Mouse (Mus musculus) gastrocnemius, adult 8-10 months (tissue): ENCODE data around the gene Ap2s1. TPM values are rescaled to one million over a fixed set of nuclear protein-coding genes. Genes with fewer than 3 reads are reported as not detected.
"Not testable (repeated sequence)": the region's sequence is repeated elsewhere in the genome, so short reads cannot be mapped to it uniquely, and the experiment has no call there.

Experiments used
- DNase-seq, 2 experiments: peaks; one replicate each; pipeline ENCODE4 v3.0.0; 2022; ENCODE audit warnings: low spot score in 2 of 2
- total RNA-seq, 4 experiments: library from RNA; stranded (reverse); gene quantifications; 2 replicates each; pipeline ENCODE4 v1.2.4; 2022

Ap2s1 gene
- 10 to 100 TPM; 37.0 to 54.4 (median 47.1) TPM for total RNA-seq

GRCm38 (mm10) chr7:16738073-16738696 is at the start of gene Ap2s1:
Gene Ap2s1, plus strand, starts transcription at chr7:16738410.
- peak; percentile 94 to 96 for DNase-seq

GRCm38 (mm10) chr7:16689196-16689595 is 49.0 kb upstream of the Ap2s1 start:
- no peak for DNase-seq

- DNase-seq: peak in 1 of 2 experiments; percentile 34
Measured at GRCm38 (mm10) chr7:16695025-16695424, 43.2 kb upstream of the Ap2s1 start.

GRCm38 (mm10) chr7:16699042-16699441 is 39.2 kb upstream of the Ap2s1 start:
- DNase-seq: no peak

GRCm38 (mm10) chr7:16700583-16700982 is 37.6 kb upstream of the Ap2s1 start:
- DNase-seq: no peak

- no peak for DNase-seq
Measured at GRCm38 (mm10) chr7:16706385-16706784, 31.8 kb upstream of the Ap2s1 start.

GRCm38 (mm10) chr7:16708244-16708643 is 30.0 kb upstream of the Ap2s1 start:
- no peak for DNase-seq

GRCm38 (mm10) chr7:16710604-16711003 is 27.6 kb upstream of the Ap2s1 start:
- no peak for DNase-seq

- no peak for DNase-seq
Measured at GRCm38 (mm10) chr7:16712633-16713415, 25.4 kb upstream of the Ap2s1 start.

GRCm38 (mm10) chr7:16716456-16717152 is 21.6 kb upstream of the Ap2s1 start:
- not testable (repeated sequence) for DNase-seq

GRCm38 (mm10) chr7:16721629-16722028 is 16.6 kb upstream of the Ap2s1 start, which contains the start of gene Ceacam9:
Gene Ceacam9, plus strand, starts transcription at chr7:16721929.
- no peak for DNase-seq

GRCm38 (mm10) chr7:16722490-16722889 is 15.7 kb upstream of the Ap2s1 start:
- DNase-seq: not testable (repeated sequence)

GRCm38 (mm10) chr7:16728596-16729348 is 9.4 kb upstream of the Ap2s1 start:
- peak; percentile 30 to 38 for DNase-seq

- DNase-seq: not testable (repeated sequence)
Measured at GRCm38 (mm10) chr7:16729563-16729962, 8.6 kb upstream of the Ap2s1 start.

- no peak for DNase-seq
Measured at GRCm38 (mm10) chr7:16730791-16731190, 7.4 kb upstream of the Ap2s1 start.

GRCm38 (mm10) chr7:16731893-16732422 is 6.3 kb upstream of the Ap2s1 start:
- DNase-seq: no peak

- DNase-seq: no peak
Measured at GRCm38 (mm10) chr7:16737606-16738072, 571 bp upstream of the Ap2s1 start.

GRCm38 (mm10) chr7:16739056-16739604 is 920 bp downstream of the Ap2s1 start:
- no peak for DNase-seq

GRCm38 (mm10) chr7:16745373-16745772 is 7.2 kb downstream of the Ap2s1 start:
- DNase-seq: no peak

- no peak for DNase-seq
Measured at GRCm38 (mm10) chr7:16746093-16746492, 7.9 kb downstream of the Ap2s1 start.

GRCm38 (mm10) chr7:16747656-16748055 is 9.4 kb downstream of the Ap2s1 start:
- no peak for DNase-seq
